Mouse (Mus musculus) liver, adult (tissue): ENCODE results near the gene Lce3c.

Experiments used
- GATA4 ChIP-seq: IDR thresholded peaks from 2 replicates; pipeline ENCODE4 v1.6.1; 2014; ENCODE audit warnings: mild to moderate bottlenecking, low read length; ENCODE audit not compliant: insufficient replicate concordance

Lce3c gene

GRCm38 (mm10) chr3:92944186-92944585 lies at the start of gene Lce3c:
Gene Lce3c, plus strand, starts transcription at chr3:92944486.
- no peak for TF ChIP-seq GATA4

GRCm38 (mm10) chr3:92894489-92894888 lies 49.8 kb upstream of the Lce3c start:
- TF ChIP-seq GATA4, result no peak

- no peak for TF ChIP-seq GATA4
These were observed 41.3 kb upstream of the Lce3c start for GRCm38 (mm10) chr3:92902992-92903391.

DNA sequence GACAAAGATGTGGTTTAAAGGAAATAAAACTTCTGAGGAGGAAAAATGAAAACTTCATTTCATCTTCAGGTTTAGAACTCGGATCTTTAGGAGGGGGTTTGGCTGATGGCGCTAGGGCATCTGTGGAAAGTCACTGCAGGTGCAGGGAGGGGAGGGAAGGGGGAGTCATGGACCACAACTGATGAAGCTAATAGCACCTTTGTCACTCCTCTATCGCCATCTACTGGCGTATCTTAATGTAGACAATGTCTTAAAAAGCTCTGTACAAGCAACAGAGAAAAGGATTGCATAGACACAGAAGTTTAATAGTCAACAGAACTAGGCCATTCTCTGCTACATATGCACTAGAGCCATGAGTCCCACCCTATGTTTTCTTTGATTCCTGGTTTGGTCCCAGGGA lies 40.6 kb upstream of the Lce3c start:
- no peak for TF ChIP-seq GATA4

DNA sequence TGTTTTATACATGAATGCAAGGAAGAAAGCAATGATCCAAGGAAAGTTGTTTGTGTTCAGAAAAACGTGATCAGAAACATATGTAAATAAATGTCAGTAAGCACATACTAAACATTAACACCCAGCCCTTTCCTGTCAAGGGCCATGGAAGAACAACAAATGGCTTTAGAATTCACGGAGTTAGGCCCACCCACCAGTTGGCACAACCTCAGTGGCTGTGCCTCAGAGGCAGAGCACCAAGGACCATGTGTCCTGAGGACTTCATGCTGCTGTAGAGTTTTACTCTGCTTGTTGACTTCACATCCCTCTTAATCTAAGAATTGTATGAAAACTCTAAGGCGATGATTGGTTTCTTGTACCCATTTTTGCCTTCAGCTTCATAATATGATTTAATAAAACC lies 39.1 kb upstream of the Lce3c start:
- TF ChIP-seq GATA4, result no peak

DNA sequence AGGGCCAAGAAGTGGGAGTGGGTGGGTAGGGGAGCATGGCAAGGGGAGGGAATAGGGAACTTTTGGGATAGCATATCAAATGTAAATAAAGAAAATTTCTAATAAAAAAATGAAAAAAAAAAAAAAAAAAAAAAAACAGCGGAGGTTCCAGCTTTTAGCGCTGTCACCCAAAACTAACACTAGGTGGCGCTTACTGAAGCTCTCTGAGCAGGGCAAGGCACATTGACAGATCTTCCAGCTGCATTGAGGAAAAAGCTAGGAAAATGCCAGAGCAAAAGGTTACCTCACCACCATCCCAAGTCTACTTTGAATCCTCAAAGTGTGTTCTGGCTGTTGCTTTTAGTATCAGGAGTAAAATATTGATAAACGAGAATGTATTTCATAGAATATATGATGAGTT lies 36.7 kb upstream of the Lce3c start:
- no peak for TF ChIP-seq GATA4

DNA sequence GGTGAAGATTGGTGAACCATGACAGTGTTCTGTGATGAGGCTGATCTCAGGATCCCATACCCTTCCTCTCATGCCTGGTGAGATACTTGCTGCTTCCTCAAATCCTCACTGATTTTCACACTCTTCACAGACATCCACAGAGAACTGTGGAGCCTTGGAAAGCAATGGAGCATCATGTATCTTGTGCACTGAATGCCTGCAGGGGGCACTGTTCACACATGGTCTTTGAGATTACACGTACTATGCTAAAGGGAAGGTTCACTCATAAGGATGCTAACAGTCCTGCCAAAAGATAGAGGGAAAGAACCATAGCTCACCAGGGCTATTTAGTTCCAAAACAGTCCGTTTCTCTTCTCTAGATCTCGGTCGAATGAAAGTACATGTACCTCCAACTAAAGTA lies 23.9 kb upstream of the Lce3c start:
- TF ChIP-seq GATA4, result no peak

DNA sequence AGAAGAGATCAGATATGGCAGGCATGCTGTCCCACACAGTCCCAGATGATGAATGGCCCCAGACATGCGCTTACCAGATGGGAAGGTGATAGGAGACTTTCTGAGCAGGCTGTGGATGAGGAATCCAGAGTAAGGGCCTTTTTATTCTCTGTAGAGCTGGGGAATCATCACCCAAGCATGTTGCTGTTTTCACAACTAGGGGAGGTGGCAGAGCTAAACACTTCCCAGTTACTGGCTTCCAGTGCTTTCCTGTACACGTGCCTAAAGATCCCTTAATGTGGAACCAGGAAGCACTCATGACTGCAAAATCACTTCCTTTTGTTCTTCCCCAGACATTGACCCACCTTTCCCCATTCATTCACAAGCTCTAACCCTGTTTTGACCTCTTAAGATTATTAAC lies 18.2 kb upstream of the Lce3c start, which contains the start of gene Lce3a:
TSS of gene Lce3a (minus strand) at position 101 of the 400 bp plus-strand sequence.
- no peak for TF ChIP-seq GATA4

DNA sequence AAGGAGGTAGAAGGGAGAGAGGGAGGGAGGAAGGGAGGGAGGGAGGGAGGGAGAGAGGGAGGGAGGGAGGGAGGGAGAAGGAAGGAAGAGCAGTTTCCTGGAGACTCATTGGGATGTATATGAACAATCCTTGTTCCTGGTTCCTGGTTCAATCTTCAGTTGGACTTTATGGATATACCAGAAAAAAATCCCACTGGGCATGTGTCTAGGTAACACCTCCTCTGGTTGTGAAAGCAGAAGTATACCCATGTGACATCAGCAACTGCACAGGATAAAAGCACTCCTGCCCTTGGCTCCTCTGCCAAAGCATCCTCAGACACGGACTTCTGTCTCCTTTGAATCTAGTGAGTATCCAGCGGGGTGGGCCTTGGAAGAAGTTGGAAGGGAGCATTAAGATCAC lies 11.6 kb upstream of the Lce3c start, which contains the start of gene Lce3b:
TSS of gene Lce3b (plus strand) at position 301 of the 400 bp plus-strand sequence.
- no peak for TF ChIP-seq GATA4

DNA sequence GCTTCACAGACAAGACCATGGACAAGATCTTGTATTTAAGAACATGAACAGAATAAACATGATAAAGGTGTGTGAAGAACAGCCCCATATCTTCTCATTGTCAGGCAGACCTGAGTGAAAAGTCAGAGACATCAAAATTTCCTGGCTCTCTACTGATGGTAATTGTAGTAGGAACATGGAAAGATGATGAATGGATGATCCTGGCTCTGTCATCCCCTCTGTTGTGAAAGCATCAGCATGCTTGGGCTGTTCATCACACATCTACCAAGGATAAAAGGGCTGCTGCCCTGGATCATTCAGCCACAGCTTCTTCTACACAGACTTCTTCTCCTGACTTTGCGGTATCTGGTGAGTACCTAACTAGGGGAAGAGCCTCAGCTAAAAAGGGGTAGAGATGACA lies 12.8 kb downstream of the Lce3c start, which contains the start of gene Lce3d:
TSS of gene Lce3d (plus strand) at position 301 of the 400 bp plus-strand sequence.
- TF ChIP-seq GATA4, result no peak

DNA sequence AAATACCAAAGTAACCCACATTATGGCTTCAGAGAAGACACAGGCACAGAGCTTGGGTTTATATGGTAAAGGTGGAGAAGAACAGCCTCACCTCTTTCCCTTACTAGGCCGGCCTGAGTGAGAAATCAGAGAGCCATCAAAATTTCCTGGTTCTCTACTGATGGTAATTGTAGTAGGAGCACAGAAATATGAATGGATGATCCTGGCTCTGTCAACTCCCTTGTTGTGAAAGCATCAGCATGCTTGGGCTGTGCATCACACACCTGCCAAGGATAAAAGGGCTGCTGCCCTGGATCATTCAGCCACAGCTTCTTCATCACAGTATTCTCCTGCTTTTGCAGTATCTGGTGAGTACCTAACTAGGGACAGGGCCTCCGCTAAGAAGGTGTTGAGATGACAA lies 22.5 kb downstream of the Lce3c start, which contains the start of gene Lce3e:
TSS of gene Lce3e (plus strand) at position 301 of the 400 bp plus-strand sequence.
- no peak for TF ChIP-seq GATA4

GRCm38 (mm10) chr3:92978484-92978883 lies 34.2 kb downstream of the Lce3c start:
- no peak for TF ChIP-seq GATA4

DNA sequence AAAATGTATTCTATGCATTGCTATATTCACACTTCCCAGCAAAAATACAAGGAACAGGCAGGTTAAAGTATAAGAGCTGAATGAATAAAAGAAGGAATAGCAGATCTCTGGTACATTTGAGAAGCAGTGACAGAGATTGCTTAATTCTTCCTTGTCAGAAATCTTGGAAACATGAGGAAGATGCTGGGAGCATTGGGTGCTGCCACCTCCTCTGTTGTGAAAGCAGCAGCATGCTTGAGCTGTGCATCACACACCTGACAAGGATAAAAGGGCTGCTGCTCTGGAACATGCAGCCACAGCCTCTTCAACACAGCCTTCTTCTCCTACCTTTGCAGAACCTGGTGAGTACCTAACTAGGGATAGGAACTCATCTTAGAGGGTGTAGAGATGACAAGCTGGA lies 47.6 kb downstream of the Lce3c start, which contains the start of gene Lce3f:
TSS of gene Lce3f (plus strand) at position 301 of the 400 bp plus-strand sequence.
- TF ChIP-seq GATA4, result no peak
